Mouse (Mus musculus) MEL (cell line): ENCODE measurements around the gene Retn. TPM values are rescaled to one million over a fixed set of nuclear protein-coding genes. Genes with fewer than 3 reads are reported as not detected.

ENCODE experiments used
- DNase-seq: peaks from one replicate; pipeline ENCODE4 v3.0.0; 2011; ENCODE audit warnings: low read depth, low spot score
- H3K27ac ChIP-seq: 2 replicates; pipeline ENCODE4 v1.5.1; 2012; ENCODE audit warnings: low read depth, mild to moderate bottlenecking, control low read depth, low read length, moderate library complexity; ENCODE audit not compliant: control insufficient read depth
- H3K27me3 ChIP-seq, 2 experiments: fragments of 150-350 bp in 1 of 2; sonication (generic) in 1 of 2; 2 replicates each; pipeline ENCODE4 v1.6.1; 2012; ENCODE audit warnings: low read length in 2 of 2, mild to moderate bottlenecking in 2 of 2, improper control_type of control experiment in 1 of 2, moderate library complexity in 1 of 2; ENCODE audit not compliant: insufficient read depth in 2 of 2, control insufficient read depth in 1 of 2
- H3K36me3 ChIP-seq, 2 experiments: 2 replicates each; pipeline ENCODE4 v1.6.1; 2012 to 2014; ENCODE audit warnings: low read length in 2 of 2, improper control_type of control experiment in 1 of 2, inconsistent platforms in 1 of 2, mild to moderate bottlenecking in 1 of 2; ENCODE audit not compliant: insufficient read depth in 2 of 2, control insufficient read depth in 1 of 2
- H3K4me1 ChIP-seq, 2 experiments: fragments of 150-350 bp in 1 of 2; sonication (generic) in 1 of 2; 2 replicates each; pipeline ENCODE4 v1.6.1; 2012; ENCODE audit warnings: low read length in 2 of 2, improper control_type of control experiment in 1 of 2, mild to moderate bottlenecking in 1 of 2; ENCODE audit not compliant: insufficient read depth in 2 of 2, control insufficient read depth in 1 of 2
- H3K4me3 ChIP-seq, 2 experiments: fragments of 150-350 bp in 1 of 2; sonication (generic) in 1 of 2; 2 replicates each; pipeline ENCODE4 v1.5.1; 2012; ENCODE audit warnings: low read depth in 2 of 2, low read length in 2 of 2, mild to moderate bottlenecking in 2 of 2, moderate library complexity in 2 of 2, control low read depth in 1 of 2, improper control_type of control experiment in 1 of 2; ENCODE audit not compliant: control insufficient read depth in 1 of 2, insufficient read depth in 1 of 2
- H3K79me2 ChIP-seq: 2 replicates; pipeline ENCODE4 v1.6.1; 2012; ENCODE audit warnings: mild to moderate bottlenecking, low read length, moderate library complexity; ENCODE audit not compliant: control insufficient read depth, poor library complexity, insufficient read depth
- H3K9ac ChIP-seq: 2 replicates; pipeline ENCODE4 v1.6.1; 2012; ENCODE audit warnings: low read depth, mild to moderate bottlenecking, control low read depth, low read length, moderate library complexity; ENCODE audit not compliant: control insufficient read depth, poor library complexity, severe bottlenecking
- H3K9me3 ChIP-seq: fragments of 150-350 bp; sonication (generic); replicated peaks from 2 replicates; pipeline ENCODE4 v1.6.1; 2012; ENCODE audit warnings: mild to moderate bottlenecking, low read length, improper control_type of control experiment, moderate library complexity; ENCODE audit not compliant: insufficient read depth
- CTCF ChIP-seq, 3 experiments: IDR thresholded peaks in 2 of 3; conservative IDR thresholded peaks in 1 of 3; 2 replicates each; pipeline ENCODE4 v1.5.1; 2011 to 2012; ENCODE audit warnings: low read length in 3 of 3, low read depth in 2 of 3, mild to moderate bottlenecking in 2 of 3, improper control_type of control experiment in 1 of 3, inconsistent platforms in 1 of 3, mixed read lengths in 1 of 3, moderate library complexity in 1 of 3; ENCODE audit not compliant: control insufficient read depth in 1 of 3, insufficient read depth in 1 of 3, poor library complexity in 1 of 3, severe bottlenecking in 1 of 3
- ELF1 ChIP-seq: IDR thresholded peaks from 2 replicates; pipeline ENCODE4 v1.6.1; 2014; ENCODE audit warnings: low read depth, mild to moderate bottlenecking, inconsistent platforms, low read length, improper control_type of control experiment, moderate library complexity
- EP300 ChIP-seq, 2 experiments: IDR thresholded peaks; 2 replicates each; pipeline ENCODE4 v1.6.1; 2011; ENCODE audit warnings: improper control_type of control experiment in 2 of 2, low read length in 2 of 2, low read depth in 1 of 2, mild to moderate bottlenecking in 1 of 2
- ETS1 ChIP-seq: IDR thresholded peaks from 2 replicates; pipeline ENCODE4 v1.6.1; 2012; ENCODE audit warnings: low read depth, mild to moderate bottlenecking, inconsistent platforms, low read length, improper control_type of control experiment, moderate library complexity
- GATA1 ChIP-seq: IDR thresholded peaks from 2 replicates; pipeline ENCODE4 v1.6.1; 2011; ENCODE audit warnings: low read depth, low read length, improper control_type of control experiment
- HCFC1 ChIP-seq: IDR thresholded peaks from 2 replicates; pipeline ENCODE4 v1.6.1; 2012; ENCODE audit warnings: low read depth, mild to moderate bottlenecking, inconsistent platforms, low read length, improper control_type of control experiment, moderate library complexity
- MAFK ChIP-seq: IDR thresholded peaks from 2 replicates; pipeline ENCODE4 v1.6.1; 2011; ENCODE audit warnings: low read depth, mild to moderate bottlenecking, low read length, improper control_type of control experiment, borderline replicate concordance
- MEF2A ChIP-seq: IDR thresholded peaks from 2 replicates; pipeline ENCODE4 v1.6.1; 2014; ENCODE audit warnings: low read depth, mild to moderate bottlenecking, inconsistent platforms, low read length, improper control_type of control experiment; ENCODE audit not compliant: poor library complexity, insufficient replicate concordance, severe bottlenecking; ENCODE audit errors: extremely low read depth
- MXI1 ChIP-seq: IDR thresholded peaks from 2 replicates; pipeline ENCODE4 v1.6.1; 2011; ENCODE audit warnings: mild to moderate bottlenecking, low read depth, low read length, improper control_type of control experiment
- NELFE ChIP-seq: IDR thresholded peaks from 2 replicates; pipeline ENCODE4 v1.6.1; 2011; ENCODE audit warnings: low read depth, low read length, improper control_type of control experiment
- POLR2A ChIP-seq, 2 experiments: IDR thresholded peaks; 2 replicates each; pipeline ENCODE4 v1.6.1; 2011 to 2012; ENCODE audit warnings: low read length in 2 of 2, mild to moderate bottlenecking in 2 of 2, control low read depth in 1 of 2, improper control_type of control experiment in 1 of 2, low read depth in 1 of 2, moderate library complexity in 1 of 2; ENCODE audit not compliant: control insufficient read depth in 1 of 2, insufficient read depth in 1 of 2, poor library complexity in 1 of 2
- POLR2AphosphoS5 ChIP-seq: IDR thresholded peaks from 2 replicates; pipeline ENCODE4 v1.6.1; 2012; ENCODE audit warnings: low read depth, borderline replicate concordance, mild to moderate bottlenecking, inconsistent platforms, low read length, moderate library complexity, mixed read lengths
- RAD21 ChIP-seq: IDR thresholded peaks from 2 replicates; pipeline ENCODE4 v1.6.1; 2011; ENCODE audit warnings: mild to moderate bottlenecking, low read depth, low read length, improper control_type of control experiment
- RCOR1 ChIP-seq: IDR thresholded peaks from 2 replicates; pipeline ENCODE4 v1.6.1; 2012; ENCODE audit warnings: low read depth, mild to moderate bottlenecking, inconsistent platforms, low read length, improper control_type of control experiment
- SMC3 ChIP-seq: IDR thresholded peaks from 2 replicates; pipeline ENCODE4 v1.6.1; 2011; ENCODE audit warnings: low read depth, low read length, improper control_type of control experiment
- TAL1 ChIP-seq: IDR thresholded peaks from 2 replicates; pipeline ENCODE4 v1.6.1; 2012; ENCODE audit warnings: mild to moderate bottlenecking, inconsistent platforms, low read length, moderate library complexity, mixed read lengths
- USF1 ChIP-seq: IDR thresholded peaks from 2 replicates; pipeline ENCODE4 v1.6.1; 2014; ENCODE audit warnings: low read depth, mild to moderate bottlenecking, inconsistent platforms, low read length, improper control_type of control experiment, moderate library complexity
- ZC3H11A ChIP-seq: IDR thresholded peaks from 2 replicates; pipeline ENCODE4 v1.6.1; 2012; ENCODE audit warnings: low read depth, mild to moderate bottlenecking, inconsistent platforms, low read length, improper control_type of control experiment
- ZNF384 ChIP-seq: IDR thresholded peaks from 2 replicates; pipeline ENCODE4 v1.6.1; 2012; ENCODE audit warnings: low read depth, mild to moderate bottlenecking, inconsistent platforms, low read length, improper control_type of control experiment
- polyA plus RNA-seq, 2 experiments: library from polyadenylated mRNA; stranded (reverse) in 1 of 2; unstranded in 1 of 2; fragments of >175 nt in 1 of 2; fragments of >200 nt in 1 of 2; gene quantifications; 2 replicates each; pipeline versions ENCODE4 v1.2.1 to v1.2.4; 2012; ENCODE audit warnings: low replicate concordance in 2 of 2, low read depth in 1 of 2; ENCODE audit not compliant: insufficient read length in 2 of 2, insufficient read depth in 1 of 2, missing spikeins in 1 of 2
- total RNA-seq: library from RNA; depleted of rRNA; stranded (reverse); fragments of 300-350 nt; gene quantifications from 2 replicates; pipeline ENCODE4 v1.2.3, GENCODE M21; 2012

Gene Retn
- total and polyA plus RNA-seq, 3 experiments = 0.23 to 1.1 TPM; not detected in 1

DNA sequence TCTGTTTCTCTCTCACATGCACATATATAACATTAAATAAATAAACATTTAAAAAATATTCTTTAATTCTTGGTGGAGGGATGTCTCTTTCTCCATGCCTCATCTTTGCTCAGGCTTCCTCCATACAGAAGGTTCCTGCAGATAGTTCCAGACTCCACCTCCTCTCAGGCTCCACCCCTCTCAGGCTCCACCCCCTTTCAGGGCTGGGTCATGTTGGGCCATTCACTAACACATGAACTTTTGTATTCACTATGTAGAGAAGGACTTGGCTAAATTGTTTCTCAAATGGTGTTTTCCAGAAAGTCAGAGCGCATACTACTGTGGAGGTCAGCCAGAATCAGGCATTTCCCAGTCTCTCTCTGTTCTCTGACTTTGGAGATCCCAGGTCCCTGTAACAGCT is 45.9 kb downstream of the Retn start:
- H3K4me1 ChIP-seq = peaks cover 0 to 7% of the 10 kb centered on the region in 2 experiments; a peak in 3 of 4 replicates
- H3K4me3 ChIP-seq = no peak overlapping the region
- DNase-seq = peak; percentile 52
- H3K79me2 ChIP-seq = no peaks in the 10 kb centered on the region
- no peaks in the 10 kb centered on the region for H3K9me3 ChIP-seq
- H3K27ac ChIP-seq = no peak overlapping the region
- TF ChIP-seq HCFC1 = no peak
- TF ChIP-seq, all 39 proteins: peak for 0
- H3K9ac ChIP-seq = no peak overlapping the region
- 0 out of 4 replicates have a peak, but pooled peaks cover 0 to 1% of the 10 kb centered on the region in 2 experiments for H3K27me3 ChIP-seq
- H3K36me3 ChIP-seq = peaks cover 0 to 2% of the 10 kb centered on the region in 2 experiments; a peak in 2 of 4 replicates

DNA sequence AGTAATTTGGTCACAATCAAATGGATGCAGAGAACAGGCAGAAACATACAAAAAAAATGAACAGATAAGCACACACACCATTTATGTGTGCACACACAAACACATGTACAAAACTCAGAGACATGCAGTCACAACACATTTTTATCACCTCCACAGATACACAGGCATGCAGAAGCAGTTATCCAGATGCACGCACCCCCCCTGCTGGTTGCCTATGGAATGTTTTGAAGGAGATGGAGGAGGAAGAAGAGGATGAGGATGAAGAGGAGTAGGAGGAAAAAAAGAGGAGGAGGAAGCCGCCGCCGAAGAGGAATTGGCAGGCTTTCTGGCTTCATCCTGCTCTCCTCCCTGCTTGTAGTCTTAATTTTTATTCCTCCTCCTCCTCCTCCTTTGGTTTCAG is 50.1 kb downstream of the Retn start:
- H3K4me3 ChIP-seq = no peak overlapping the region
- peak; percentile 49 for DNase-seq

DNA sequence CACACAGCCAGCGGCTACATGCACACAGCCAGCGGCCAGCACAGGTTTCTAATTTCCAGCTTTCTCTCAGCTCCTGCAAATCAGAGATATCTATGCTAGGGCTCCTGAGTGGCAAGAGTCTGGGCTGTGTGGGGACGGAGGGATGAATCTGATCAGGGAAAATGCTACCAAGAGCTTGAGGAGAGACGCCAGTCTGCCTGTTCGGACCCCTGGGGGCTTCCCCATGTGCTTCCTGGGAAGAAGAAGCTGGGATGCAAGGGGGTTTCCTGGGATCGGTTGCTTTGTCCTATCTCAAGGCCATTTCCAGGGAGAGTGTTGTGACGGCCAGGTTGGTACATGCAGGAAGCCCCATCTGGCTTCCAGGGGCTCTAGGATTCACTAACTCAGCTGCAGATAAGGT is 52.0 kb downstream of the Retn start:
- DNase-seq = no peak
- no peaks in the 10 kb centered on the region for H3K79me2 ChIP-seq
- TF ChIP-seq ELF1 (no peak), MAFK (no peak), RCOR1 (no peak), GATA1 (no peak), ETS1 (no peak), TAL1 (no peak), USF1 (no peak), NELFE (no peak), EP300 (IDR thresholded peaks at IDR 0.05; ENCODE audit: low read depth in 1 of 2, low read length in 2 of 2) (no peak), CTCF (IDR thresholded peaks at IDR 0.05 in 2 of 3, conservative IDR thresholded peaks at IDR 0.05 in 1 of 3; ENCODE audit: control insufficient read depth in 1 of 3, insufficient read depth in 1 of 3, low read depth in 2 of 3, low read length in 3 of 3, poor library complexity in 1 of 3, severe bottlenecking in 1 of 3) (no peak), HCFC1 (no peak), POLR2AphosphoS5 (no peak), POLR2A (IDR thresholded peaks at IDR 0.05; ENCODE audit: control insufficient read depth in 1 of 2, insufficient read depth in 1 of 2, low read depth in 1 of 2, low read length in 2 of 2, poor library complexity in 1 of 2) (no peak), ZNF384 (no peak), MEF2A (no peak), SMC3 (no peak), MXI1 (no peak)
- H3K4me3 ChIP-seq = no peak overlapping the region
- no peaks in the 10 kb centered on the region; a peak in 2 of 4 replicates for H3K27me3 ChIP-seq
- H3K36me3 ChIP-seq = peaks cover 0 to 14% of the 10 kb centered on the region in 2 experiments; a peak in 2 of 4 replicates
- H3K9me3 ChIP-seq = no peaks in the 10 kb centered on the region
- H3K9ac ChIP-seq = no peak overlapping the region
- H3K27ac ChIP-seq = no peak overlapping the region
- peaks cover 3 to 20% of the 10 kb centered on the region in 2 experiments for H3K4me1 ChIP-seq

More for the DNA sequence above, 50.1 kb downstream of the Retn start:
- H3K27ac ChIP-seq = no peak overlapping the region
- H3K9ac ChIP-seq = no peak overlapping the region
- peaks cover 0 to 12% of the 10 kb centered on the region in 2 experiments; a peak in 3 of 4 replicates for H3K4me1 ChIP-seq
- H3K9me3 ChIP-seq = no peaks in the 10 kb centered on the region
- TF ChIP-seq RAD21 (peak; percentile 55), CTCF (IDR thresholded peaks at IDR 0.05 in 2 of 3, conservative IDR thresholded peaks at IDR 0.05 in 1 of 3; ENCODE audit: control insufficient read depth in 1 of 3, insufficient read depth in 1 of 3, low read depth in 2 of 3, low read length in 3 of 3, poor library complexity in 1 of 3, severe bottlenecking in 1 of 3) (peak; percentile 50 to 65 (median 60); a peak in 5 of 6 replicates), SMC3 (peak; percentile 59), MEF2A (no peak), ZC3H11A (0 out of 2 replicates have a peak, but pooled peaks have one; percentile 25)
- H3K36me3 ChIP-seq = peaks cover 0 to 2% of the 10 kb centered on the region in 2 experiments; a peak in 2 of 4 replicates
- no peaks in the 10 kb centered on the region; a peak in 2 of 4 replicates for H3K27me3 ChIP-seq
- H3K79me2 ChIP-seq = no peaks in the 10 kb centered on the region
